8 mouse cellular contexts compared by ENCODE assay signal in the genomic region with DNA sequence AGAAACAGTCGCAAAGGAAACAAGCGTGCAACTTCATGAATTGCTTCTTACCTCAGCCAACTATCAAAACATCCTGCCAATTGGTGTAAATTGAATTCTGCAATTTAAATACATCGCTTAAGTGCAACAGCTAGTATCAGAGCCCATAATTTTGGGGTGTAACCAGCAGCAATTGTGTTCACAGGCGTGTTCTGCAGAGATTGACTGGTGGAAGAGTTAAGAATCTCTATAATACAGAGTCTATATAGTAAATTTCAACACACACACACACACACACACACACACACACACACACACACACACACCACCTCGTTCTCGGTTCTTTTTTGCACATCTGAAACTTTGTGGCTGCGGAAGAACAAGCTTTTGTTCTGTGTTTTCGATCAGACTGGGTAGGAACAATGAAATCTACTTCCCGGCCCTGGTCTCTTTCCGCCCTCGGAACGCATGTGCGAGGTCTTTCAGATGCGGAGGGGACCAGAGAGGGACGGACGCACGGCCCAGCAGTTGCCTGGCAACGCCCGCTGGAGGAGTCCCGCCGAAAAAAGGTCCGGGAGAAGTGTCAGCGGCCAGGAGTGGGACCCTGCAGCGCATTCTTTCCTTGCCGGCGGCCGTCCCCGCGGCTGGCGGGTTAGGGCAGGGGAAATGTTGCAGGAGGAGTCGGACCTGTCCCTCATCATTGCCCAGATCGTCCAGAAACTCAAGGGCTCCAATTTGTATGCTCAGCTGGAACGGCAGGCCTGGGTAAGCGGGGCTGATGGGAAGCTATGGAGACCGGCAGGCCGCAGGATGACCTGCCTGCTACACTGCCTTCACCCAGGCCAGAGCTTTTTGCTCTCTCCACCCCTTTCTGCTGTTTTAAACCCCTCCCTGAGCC. TPM values are rescaled to one million over a fixed set of nuclear protein-coding genes. Genes with fewer than 3 reads are reported as not detected.
A peak's percentile ranks its signal among the peaks of the same experiment; 100 is the strongest.
DNase-seq lines count a peak whose midpoint lies in the region; ATAC-seq and TF ChIP-seq lines count a peak whose summit lies in the region.

Gene Tbc1d19, plus strand, starts transcription at position 492 of the 877 bp plus-strand sequence.

- H3K27me3 ChIP-seq in Patski = no peaks in the 10 kb centered on the region
- peaks cover 6% of the 10 kb centered on the region; the same call in 1 of the 2 replicates for H3K27me3 ChIP-seq in hindbrain, embryonic 12.5 days

- TF ChIP-seq CTCF in Patski (IDR thresholded peaks at IDR 0.05) = no peak

- CTCF ChIA-PET in Patski (lab: Charles Lee) = no interaction called here

- H3K4me3 ChIP-seq in hindbrain, embryonic 12.5 days = peak within 1 kb of the TSS; percentile 69

- WGBS in hindbrain, embryonic 12.5 days = 7% methylated on average over 36 of the region's 36 CpGs

- peak within 1 kb of the TSS; percentile 70 for H3K4me2 ChIP-seq in hindbrain, embryonic 12.5 days (replicated peaks)

- H3K9ac ChIP-seq in hindbrain, embryonic 12.5 days = peak within 1 kb of the TSS; percentile 81

- POLR2A ChIA-PET in Patski (lab: Charles Lee) = interaction anchor here (0.6 to 1.4 kb wide), 3 partner anchors 20 to 295 kb away, joined by 3 to 5 read pairs (median 4); no protein-coding TSS in a partner anchor

- H3K4me1 ChIP-seq in hindbrain, embryonic 12.5 days = peaks cover 16% of the 10 kb centered on the region

- H3K27ac ChIP-seq in hindbrain, embryonic 12.5 days = peak within 1 kb of the TSS; percentile 70; the same call in 1 of the 2 replicates

- in situ Hi-C loops in Patski (cut with MboI; ENCODE audit: low pct_unique_long_range_greater_than_20kb) = no loop called here

- H3K36me3 ChIP-seq in hindbrain, embryonic 12.5 days = no peaks in the 10 kb centered on the region

- no peaks in the 10 kb centered on the region for H3K9me3 ChIP-seq in hindbrain, embryonic 12.5 days (replicated peaks)

- peak; percentile 98 for ATAC-seq in Patski
- ATAC-seq in hindbrain, embryonic 12.5 days (ENCODE audit: low FRiP score) = peak; percentile 99

- DNase-seq in Patski (ENCODE audit: low read depth, low spot score) = peak; percentile 49
- DNase-seq in cerebellum, postnatal 14 days = peak; percentile 90 to 91
- peak; percentile 74 to 80 for DNase-seq in frontal cortex, postnatal 14 days (ENCODE audit: low spot score in 2 of 2)
- peak; percentile 86 to 87 for DNase-seq in layer of hippocampus, postnatal 14 days (ENCODE audit: low spot score in 2 of 2)
- DNase-seq in lung, postnatal 10 days = peak; percentile 92
- peak; percentile 74 for DNase-seq in ovary, postnatal 14 days (ENCODE audit: low spot score)
- DNase-seq in thymus, postnatal 10 days (ENCODE audit: low spot score in 2 of 2) = peak; percentile 59 to 71

RNA-seq across cellular contexts. Expression of gene Tbc1d19, which starts in this region (rescaled TPM):
- 60.6 TPM for polyA plus RNA-seq in Patski (2021)
- polyA plus RNA-seq in hindbrain, embryonic 12.5 days (2016; fragmentation: Nextera tagmentation; extraction: Ambion mirVana) = 70.6 and 75.2 TPM in 2 replicates
- total RNA-seq in layer of hippocampus, postnatal 14 days (2021) = 10 to 100 TPM; 43.7 to 58.8 TPM

Comparison
In these comparisons a context has a peak if more than half of its experiments do, and no peak if none do; other contexts are left out.
1. Peak in every context shown above with its lines: DNase-seq, ATAC-seq, H3K4me3 ChIP-seq and H3K27ac ChIP-seq.